Mouse (Mus musculus): ENCODE measurements around the gene Gm37240.

Gene Gm37240

GRCm38 (mm10) chr3:85417663-85418062 is 469.7 kb downstream of the Gm37240 start:
- ATAC-seq (ENCODE audit: low TSS enrichment), result no peak

GRCm38 (mm10) chr3:85398841-85399240 is 488.5 kb downstream of the Gm37240 start:
- ATAC-seq (ENCODE audit: low TSS enrichment), result no peak

GRCm38 (mm10) chr3:85398483-85398835 is 488.9 kb downstream of the Gm37240 start:
- no peak for ATAC-seq (ENCODE audit: low TSS enrichment)

GRCm38 (mm10) chr3:85397816-85398482 is 489.4 kb downstream of the Gm37240 start:
- ATAC-seq (ENCODE audit: low TSS enrichment), result no peak

GRCm38 (mm10) chr3:85393395-85393794 is 493.9 kb downstream of the Gm37240 start:
- ATAC-seq (ENCODE audit: low TSS enrichment), result 0 out of 2 replicates have a peak, but pooled peaks have one; percentile 13

- no peak for ATAC-seq (ENCODE audit: low TSS enrichment)
Observed at GRCm38 (mm10) chr3:85391756-85392155, 495.6 kb downstream of the Gm37240 start.

- peak; percentile 94 for ATAC-seq (ENCODE audit: low TSS enrichment)
Observed at GRCm38 (mm10) chr3:85391111-85391510, 496.2 kb downstream of the Gm37240 start.

GRCm38 (mm10) chr3:85385371-85385770 is 501.9 kb downstream of the Gm37240 start:
- no peak for ATAC-seq (ENCODE audit: low TSS enrichment)

- ATAC-seq (ENCODE audit: low TSS enrichment), result no peak
Observed at GRCm38 (mm10) chr3:85383330-85383729, 504.0 kb downstream of the Gm37240 start.

- peak; percentile 81 for ATAC-seq (ENCODE audit: low TSS enrichment)
Observed at GRCm38 (mm10) chr3:85378703-85379395, 508.5 kb downstream of the Gm37240 start.

- peak; percentile 35 for ATAC-seq (ENCODE audit: low TSS enrichment)
Observed at GRCm38 (mm10) chr3:85377946-85378702, 509.2 kb downstream of the Gm37240 start.

- ATAC-seq (ENCODE audit: low TSS enrichment), result peak; percentile 64
Observed at GRCm38 (mm10) chr3:85377505-85377904, 509.8 kb downstream of the Gm37240 start.

GRCm38 (mm10) chr3:85376541-85376940 is 510.8 kb downstream of the Gm37240 start:
- no peak for ATAC-seq (ENCODE audit: low TSS enrichment)

- ATAC-seq (ENCODE audit: low TSS enrichment), result no peak
Observed at GRCm38 (mm10) chr3:85373039-85373438, 514.3 kb downstream of the Gm37240 start.

- no peak for ATAC-seq (ENCODE audit: low TSS enrichment)
Observed at GRCm38 (mm10) chr3:85369847-85370246, 517.5 kb downstream of the Gm37240 start.

GRCm38 (mm10) chr3:85369157-85369556 is 518.2 kb downstream of the Gm37240 start:
- ATAC-seq (ENCODE audit: low TSS enrichment), result peak; percentile 60

- peak; percentile 78 for ATAC-seq (ENCODE audit: low TSS enrichment)
Observed at GRCm38 (mm10) chr3:85368354-85369120, 518.8 kb downstream of the Gm37240 start.

- no peak for ATAC-seq (ENCODE audit: low TSS enrichment)
Observed at GRCm38 (mm10) chr3:85364591-85365343, 522.6 kb downstream of the Gm37240 start.

- no peak for ATAC-seq (ENCODE audit: low TSS enrichment)
Observed at GRCm38 (mm10) chr3:85362883-85363282, 524.4 kb downstream of the Gm37240 start.

- ATAC-seq (ENCODE audit: low TSS enrichment), result no peak
Observed at GRCm38 (mm10) chr3:85356373-85356772, 530.9 kb downstream of the Gm37240 start.

- no peak for ATAC-seq (ENCODE audit: low TSS enrichment)
Observed at GRCm38 (mm10) chr3:85348021-85348420, 539.3 kb downstream of the Gm37240 start.
